Mouse (Mus musculus): ENCODE data around the gene Tex261.
A peak's percentile ranks its signal among the peaks of the same experiment; 100 is the strongest.
"Not testable (repeated sequence)": the region's sequence is repeated elsewhere in the genome, so short reads cannot be mapped to it uniquely, and the experiment has no call there.

The Tex261 gene

DNA sequence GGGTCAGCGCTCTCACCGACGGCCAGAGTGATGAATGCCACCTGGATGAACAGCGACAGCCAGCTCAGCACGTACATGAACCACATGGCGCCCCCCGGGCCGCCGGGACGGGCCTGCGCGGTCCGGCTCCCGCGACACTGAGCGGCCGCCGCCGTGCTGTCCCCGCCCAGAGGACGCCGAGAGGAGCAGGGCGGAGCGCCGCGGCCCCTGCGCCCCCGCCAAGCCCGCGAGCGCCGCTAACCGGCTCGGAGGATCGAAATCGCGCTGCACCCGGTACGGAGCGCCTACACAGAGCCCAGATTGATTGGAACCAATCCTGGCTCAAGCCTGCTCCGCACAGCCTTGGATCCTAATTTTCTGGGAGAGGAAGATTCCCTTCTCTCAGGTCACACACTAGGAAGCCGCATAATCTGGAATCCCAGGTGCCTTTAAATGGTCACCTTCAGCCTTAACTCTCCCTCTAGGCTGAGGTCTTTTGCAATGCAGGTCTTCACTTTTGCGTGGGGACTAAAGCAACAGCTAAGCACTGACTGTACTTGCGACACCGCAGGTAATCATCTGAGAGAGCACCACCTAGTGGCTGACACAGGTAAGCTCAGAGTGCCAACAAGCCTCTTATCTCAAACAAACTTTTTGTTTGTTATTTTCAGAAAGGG lies at the start of gene Tex261:
TSS of gene Tex261 (minus strand) at position 176 of the 656 bp plus-strand sequence.
- DNase-seq = peak; percentile 95

DNA sequence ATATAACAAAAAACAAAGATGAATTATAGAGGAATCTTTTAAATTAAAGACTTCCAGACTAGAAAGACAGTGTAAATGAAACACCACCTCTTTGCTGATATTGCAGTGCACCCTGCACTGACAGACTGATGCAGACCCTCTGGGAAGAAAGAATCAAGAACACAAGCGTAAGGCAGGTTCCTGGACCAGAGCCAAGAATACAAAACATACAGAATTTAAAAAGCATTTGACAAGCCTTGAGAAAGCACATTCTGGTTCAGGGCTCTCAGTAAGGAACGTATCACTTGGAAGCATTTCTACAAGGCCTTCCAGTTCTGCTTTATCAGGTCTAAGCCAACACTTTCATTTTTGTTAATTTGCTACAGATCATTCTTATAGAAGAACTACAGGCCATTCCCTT lies 46.2 kb upstream of the Tex261 start:
- DNase-seq = no peak

DNA sequence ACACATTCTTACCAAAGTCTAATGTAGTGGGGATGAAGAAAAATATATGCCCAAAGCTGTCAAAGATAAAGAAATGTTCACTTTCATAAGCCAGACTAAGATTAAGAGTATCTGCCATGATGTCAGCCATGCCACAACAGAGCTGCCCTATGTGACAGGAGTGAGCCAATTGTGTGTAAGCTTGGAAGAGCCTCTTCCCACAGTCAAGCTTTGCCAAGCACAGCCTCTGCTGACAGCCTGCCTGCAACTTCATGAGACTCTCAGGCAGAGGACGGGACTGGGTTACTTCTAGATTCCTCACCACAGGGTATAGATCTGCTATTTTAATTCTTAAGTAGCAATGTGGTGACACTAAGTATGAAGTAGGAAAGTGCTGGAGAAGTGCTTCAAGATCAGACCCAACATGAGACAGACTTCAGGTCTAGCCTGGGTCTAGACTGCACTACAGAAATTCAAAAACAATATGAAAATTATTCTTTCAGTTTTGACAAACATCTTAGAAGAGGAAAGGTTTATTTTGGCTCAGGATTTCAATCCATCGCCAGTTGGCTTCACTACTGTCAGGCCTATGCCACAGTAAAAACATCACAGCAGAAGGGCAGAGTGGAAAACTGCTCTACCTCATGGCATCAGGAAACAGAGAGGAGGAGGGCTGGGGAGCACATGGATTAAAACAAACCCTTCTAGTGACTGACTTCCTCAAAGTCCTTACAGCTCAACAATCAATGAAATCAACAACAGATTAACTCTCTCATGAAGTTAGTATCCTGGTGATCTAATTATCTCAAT lies 45.3 kb upstream of the Tex261 start:
- no peak for DNase-seq

GRCm38 (mm10) chr6:83818996-83819395 lies 43.4 kb upstream of the Tex261 start:
- DNase-seq = no peak

GRCm38 (mm10) chr6:83815801-83816200 lies 40.2 kb upstream of the Tex261 start:
- DNase-seq = no peak

DNA sequence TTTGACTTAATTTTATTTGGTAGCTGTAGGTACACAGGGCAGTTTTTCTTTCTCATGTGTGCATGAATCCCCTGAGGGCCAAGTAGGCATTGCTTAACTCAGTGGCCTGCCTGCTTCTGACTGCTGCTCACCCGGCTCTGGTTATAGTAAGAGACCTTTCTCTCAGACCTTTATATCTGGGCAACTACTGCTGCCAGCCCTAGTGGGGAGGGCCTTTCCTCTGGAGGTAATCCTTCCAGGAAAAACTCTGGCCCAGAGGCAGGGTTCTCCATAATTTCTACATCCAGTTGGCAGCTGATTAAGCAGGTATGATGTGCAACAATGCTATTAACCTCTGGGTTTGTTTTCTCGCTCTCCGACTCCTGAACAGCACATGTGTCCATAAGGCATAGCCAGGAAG lies 27.2 kb upstream of the Tex261 start:
- DNase-seq = no peak

DNA sequence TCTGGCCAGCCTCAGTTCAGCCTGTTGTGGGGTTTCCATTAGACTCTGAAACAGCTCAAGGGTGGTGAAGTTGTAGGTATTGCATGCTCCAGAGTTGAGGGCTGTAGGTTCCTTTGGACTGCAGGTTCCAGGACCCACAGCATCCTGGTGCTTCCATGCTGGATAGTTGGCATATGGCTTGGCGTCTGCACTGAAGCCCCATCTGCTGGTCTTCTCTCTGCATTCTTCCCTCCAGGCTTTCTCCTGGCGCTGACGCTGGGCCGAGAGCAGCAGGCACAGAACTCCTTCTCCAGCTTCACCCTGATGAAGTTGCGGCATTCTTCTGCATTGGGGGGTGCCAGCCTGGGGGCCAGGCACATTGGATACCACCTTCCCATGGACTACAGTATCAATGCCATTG lies 26.4 kb upstream of the Tex261 start:
- DNase-seq = no peak

DNA sequence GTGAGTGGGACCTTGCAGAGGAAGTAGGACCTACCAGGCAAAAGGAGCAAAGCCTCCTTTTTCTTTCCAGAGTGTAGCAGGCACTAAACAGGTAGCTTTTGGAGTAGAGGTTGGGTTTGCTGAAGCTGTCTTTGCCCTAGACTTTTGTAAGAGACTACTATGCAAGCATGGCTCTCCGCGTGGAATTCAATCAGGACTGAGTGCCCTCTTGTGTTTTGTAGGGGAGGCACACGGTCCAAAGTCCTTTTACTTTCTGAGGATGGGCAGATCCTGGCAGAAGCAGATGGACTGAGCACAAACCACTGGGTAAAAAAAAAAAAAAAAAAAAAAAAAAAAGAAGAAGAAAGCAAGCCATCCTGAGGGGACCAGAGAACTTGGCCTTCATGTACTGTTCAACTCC lies 21.1 kb upstream of the Tex261 start:
- DNase-seq = no peak

GRCm38 (mm10) chr6:83795492-83795900 lies 19.9 kb upstream of the Tex261 start:
- peak; percentile 35 for DNase-seq

DNA sequence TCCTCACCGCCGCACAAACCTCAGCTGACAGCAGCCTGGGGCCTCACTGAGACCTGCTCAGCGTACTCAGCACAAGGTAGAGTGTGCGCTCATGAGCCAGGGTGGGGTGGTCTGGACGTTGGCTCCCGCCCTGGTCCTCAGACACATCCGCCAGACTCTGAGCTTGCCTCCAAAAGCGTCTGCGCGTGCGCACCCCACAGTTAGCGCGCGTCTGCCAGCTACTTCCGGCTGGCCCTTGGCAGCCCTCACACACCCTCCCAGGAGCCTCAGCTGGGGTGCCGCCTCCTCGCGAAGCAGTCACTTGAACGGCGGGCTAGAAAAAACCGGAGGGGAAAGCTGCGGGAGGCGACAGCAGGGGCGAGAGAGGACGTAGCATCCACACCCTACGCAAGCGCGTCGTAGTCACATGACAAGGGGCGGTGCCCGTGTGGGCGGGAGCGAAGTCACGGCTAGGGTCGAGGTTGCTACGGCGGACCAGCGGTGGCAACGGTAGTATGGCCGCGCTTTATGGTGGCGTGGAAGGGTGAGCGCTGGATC lies 19.2 kb upstream of the Tex261 start, which contains the start of gene Nagk:
TSS of gene Nagk (plus strand) at position 223 of the 537 bp plus-strand sequence.
- peak; percentile 94 for DNase-seq

DNA sequence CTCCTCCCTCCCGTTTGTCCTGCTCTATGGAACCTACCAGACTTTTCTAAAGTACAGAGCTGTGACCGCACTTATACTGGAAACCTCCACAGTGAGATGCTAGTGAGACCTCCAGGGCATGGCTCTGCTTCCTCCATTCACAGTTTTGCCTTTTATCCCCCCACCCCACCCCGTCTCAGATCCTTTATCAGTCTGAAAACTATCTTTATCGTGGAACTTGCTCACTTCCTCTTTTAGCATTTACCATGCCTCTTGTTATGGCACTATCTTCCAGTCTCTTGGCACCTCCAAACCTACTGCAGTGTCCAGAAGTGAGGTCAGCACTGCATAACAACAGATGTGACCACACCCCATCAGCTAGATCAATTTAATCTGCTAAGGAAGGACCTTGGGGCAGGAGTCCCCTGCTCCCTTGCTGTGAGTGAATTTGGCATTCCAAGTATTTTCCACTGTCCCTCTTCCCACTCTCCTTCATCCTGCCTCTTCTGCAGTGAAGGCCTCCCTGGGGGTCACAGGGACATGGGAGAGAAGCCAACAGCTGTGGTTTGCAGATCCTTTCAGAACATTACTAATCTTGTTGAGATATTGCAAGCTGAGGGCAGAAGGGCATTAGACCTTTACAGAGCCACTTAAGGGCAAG lies 15.8 kb upstream of the Tex261 start:
- DNase-seq = no peak

DNA sequence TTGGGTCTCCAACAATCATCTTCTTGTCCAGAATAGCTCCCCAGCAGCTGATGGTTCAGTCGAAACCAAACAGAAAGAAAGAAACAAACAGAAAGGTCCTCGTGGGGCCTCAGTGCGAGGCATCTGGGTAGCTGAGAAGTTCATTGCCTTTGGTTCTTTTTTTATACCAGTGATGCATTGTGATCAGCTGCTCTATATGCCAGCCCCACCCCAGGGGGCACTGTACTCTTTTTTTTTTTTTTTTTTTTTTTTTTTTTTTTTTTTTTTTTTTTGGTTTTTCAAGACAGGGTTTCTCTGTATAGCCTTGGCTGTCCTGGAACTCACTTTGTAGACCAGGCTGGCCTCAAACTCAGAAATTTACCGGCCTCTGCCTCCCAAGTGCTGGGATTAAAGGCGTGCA lies 14.9 kb upstream of the Tex261 start:
- not testable (repeated sequence) for DNase-seq

DNA sequence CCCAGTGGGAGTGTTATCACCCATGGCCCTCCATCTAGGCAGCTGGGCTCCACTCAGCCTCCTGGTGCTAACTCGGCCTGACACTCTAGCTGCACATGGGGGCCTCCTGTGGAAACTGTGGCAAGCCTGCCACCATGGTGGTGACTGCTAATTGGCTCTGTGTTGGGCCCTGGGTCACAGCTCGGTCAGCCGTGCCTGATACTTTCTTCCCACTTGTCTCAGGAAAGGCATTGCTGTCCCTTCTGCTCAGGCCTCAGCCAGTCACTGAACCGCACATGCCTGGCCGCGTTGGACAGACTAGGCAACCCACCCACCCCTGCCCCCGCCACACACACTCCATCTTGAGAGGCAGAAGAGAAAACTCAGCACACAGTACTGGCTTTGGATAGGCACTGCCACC lies 12.9 kb upstream of the Tex261 start:
- DNase-seq = no peak

DNA sequence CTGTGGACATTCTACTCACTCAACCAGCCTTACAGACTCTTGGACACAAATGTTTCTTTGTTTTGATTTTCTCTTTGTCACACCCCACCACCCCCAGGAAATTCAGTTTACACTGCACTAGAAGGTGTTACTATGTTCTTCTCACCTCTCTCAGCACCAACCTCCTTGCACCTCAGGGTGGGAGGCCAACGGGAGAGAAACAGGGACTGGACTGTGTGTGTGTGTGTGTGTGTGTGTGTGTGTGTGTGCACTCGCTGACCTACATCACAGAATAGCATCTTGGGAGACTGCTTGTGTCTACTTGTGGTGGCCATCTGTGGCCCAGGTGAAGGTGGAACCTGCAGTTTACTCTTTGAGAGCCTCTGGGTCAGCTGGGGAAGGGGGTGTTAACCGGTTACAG lies 10.8 kb upstream of the Tex261 start:
- DNase-seq = no peak

DNA sequence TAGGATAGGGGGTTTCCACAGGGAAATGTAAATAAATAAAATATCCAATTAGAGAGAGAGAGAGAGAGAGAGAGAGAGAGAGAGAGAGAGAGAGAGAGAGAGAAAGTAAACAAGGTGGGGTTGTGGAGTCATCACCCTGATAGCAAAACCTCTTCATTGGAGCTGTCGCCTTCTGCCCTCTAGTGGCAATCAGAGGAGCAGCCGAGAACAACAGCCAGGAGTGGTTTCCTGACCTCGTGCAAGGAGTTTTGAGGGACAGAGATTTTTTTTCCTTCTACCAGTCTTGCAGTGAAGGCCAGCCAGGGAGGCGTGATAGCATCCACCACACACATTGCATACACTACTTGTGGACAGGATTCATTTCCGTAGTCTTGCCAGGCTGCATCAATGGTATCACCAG lies 3.4 kb upstream of the Tex261 start:
- peak; percentile 27 for DNase-seq

DNA sequence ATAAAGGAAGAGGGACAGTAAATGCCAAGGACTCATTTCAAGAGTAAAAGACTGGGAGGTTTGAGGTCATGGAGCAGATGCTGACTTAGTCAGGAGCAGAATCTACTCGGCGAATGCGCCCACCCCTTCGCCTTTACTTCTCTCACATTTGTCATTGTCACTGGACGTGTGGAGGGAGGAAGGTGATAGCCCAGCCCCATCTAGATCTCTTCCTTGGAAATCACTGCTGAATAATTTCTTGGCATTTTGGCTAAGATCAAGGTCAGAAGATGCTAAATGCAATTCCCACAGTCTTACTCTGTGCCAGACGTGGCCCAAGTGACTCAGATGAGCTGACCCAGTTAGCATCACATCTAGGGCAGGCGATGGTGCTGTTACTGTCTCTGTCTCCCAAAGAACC lies 2.7 kb upstream of the Tex261 start:
- peak; percentile 24 for DNase-seq

DNA sequence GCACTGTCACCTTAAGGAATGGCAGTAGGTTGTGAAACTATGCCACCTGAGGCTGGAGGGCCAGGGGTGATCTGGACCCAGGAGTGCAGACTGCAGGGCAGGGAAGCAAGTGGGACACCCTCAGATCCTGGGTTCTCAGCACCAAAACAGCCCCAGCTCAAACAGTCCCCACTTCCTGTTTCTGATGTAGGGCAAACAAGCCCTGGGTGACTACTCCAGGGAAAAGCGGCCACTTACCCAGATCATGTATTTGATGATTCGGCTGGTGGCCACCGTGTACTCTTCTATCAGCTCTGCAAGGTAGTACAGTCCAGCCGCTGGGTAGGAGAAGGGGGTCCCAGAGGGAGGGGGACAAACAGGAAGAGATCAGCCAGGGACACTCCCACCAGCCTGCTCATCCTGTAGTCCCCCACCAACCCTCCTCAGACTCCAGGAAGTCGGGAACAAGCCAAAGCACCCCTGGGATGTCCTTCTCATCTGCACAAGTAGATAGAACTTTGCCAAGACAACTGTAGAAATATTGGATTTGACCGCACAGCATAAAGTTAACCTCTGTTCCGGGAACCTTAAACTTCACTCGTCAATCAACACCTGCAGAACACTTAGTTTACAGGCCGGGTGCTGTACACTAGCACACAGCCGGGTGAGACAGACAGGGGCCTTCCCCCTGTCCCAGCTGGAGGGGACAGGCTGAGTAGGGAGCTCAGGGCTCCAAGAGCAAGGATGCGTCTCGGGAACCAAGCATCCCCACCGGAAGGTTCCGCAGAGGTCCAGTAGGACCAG lies 641 bp downstream of the Tex261 start:
- DNase-seq = no peak

DNA sequence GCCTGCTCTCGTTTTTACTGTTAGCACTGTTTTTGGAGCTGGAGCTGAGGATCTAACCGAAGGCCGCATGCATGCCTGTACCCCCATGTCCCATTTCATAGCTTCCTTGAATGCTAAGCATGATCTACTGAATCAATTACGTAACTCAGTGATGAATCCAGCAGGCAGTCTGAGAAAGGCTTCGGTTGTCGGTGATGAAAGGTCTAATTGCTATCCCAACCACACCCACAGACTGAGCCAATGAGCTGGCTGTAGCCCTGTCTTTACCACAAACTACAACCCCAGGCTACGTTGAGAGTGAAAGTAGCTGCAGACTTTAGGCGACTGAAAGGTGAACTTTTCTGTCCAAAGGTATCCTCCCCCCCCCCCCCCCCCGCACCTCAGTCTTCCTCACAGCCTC lies 1.5 kb downstream of the Tex261 start:
- no peak for DNase-seq

GRCm38 (mm10) chr6:83768485-83768884 lies 7.1 kb downstream of the Tex261 start:
- no peak for DNase-seq

DNA sequence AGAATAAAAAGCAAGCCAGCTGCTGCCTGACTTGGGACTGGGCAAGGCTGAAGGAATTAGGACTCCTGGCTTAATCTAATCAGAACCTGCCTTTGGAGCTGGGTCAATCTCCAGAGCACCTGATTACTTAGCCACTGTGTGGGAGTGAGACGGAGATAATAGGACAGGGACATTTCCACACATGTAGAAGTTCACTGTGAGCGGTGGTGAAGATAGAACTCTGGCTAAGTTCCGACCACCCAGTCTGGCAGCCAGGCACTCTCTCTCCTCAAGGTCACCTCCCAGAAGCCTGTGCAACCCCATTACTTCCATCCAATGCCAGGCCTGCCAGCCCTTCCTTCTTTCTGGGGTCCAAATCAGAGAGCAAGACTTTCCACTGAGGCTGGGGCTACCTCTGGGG lies 8.6 kb downstream of the Tex261 start:
- DNase-seq = no peak

DNA sequence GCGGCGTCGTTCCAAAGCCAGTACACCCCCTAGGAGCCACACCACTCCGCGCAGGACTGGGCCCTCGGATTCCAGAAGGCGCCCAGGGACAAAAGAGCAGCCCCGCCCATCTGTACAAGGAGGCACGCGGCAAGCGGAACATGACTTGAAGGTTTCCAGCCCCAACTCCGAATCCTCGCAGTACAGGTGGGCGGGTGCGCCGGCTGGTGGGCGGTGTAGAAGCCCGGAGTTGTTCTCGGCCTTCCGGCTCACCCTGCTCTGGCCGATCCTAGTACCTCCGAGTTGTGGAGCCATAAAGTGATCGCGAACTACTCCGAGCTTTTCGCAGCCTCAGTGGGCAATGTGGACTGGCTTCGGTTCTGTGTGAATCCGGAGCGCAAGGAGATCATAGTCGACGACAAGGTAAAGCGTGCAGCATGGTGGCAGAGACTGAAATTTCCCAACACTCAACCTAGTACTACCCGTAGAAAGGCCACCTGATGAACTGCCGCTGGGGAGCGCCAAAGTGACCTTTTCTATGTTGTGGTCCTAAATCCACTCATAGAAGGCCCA lies 12.7 kb downstream of the Tex261 start:
- DNase-seq = no peak

- DNase-seq = no peak
These were observed 13.3 kb downstream of the Tex261 start, which contains the start of gene Ankrd53 for GRCm38 (mm10) chr6:83762344-83762743. Gene Ankrd53, plus strand, starts transcription at chr6:83762644.
